Mouse (Mus musculus) intestine, postnatal 0 days (tissue): Measurements from ENCODE around the gene Tmem129. TPM values are rescaled to one million over a fixed set of nuclear protein-coding genes. Genes with fewer than 3 reads are reported as not detected.
A peak's percentile ranks its signal among the peaks of the same experiment; 100 is the strongest.

Source experiments
- ATAC-seq: fragments of 200-750 bp; cut with Nextera tagmentation; 2 replicates; pipeline ENCODE4 v1.8.0; 2017; ENCODE audit warnings: mild to moderate bottlenecking, moderate TSS enrichment, moderate library complexity
- H3K27ac ChIP-seq: fragments of 300-500 bp; sonication (generic); 2 replicates; pipeline ENCODE4 v1.5.1; 2014; ENCODE audit warnings: mild to moderate bottlenecking, low read depth, low read length, moderate library complexity
- H3K27me3 ChIP-seq: fragments of 300-500 bp; sonication (generic); replicated peaks from 2 replicates; pipeline ENCODE4 v1.6.1; 2014; ENCODE audit warnings: low read length, mixed read lengths; ENCODE audit not compliant: control insufficient read depth, insufficient read depth
- H3K36me3 ChIP-seq: fragments of 300-500 bp; sonication (generic); 2 replicates; pipeline ENCODE4 v1.6.1; 2014; ENCODE audit warnings: mild to moderate bottlenecking, moderate library complexity; ENCODE audit not compliant: control insufficient read depth, insufficient read depth
- H3K4me1 ChIP-seq: fragments of 300-500 bp; sonication (generic); replicated peaks from 2 replicates; pipeline ENCODE4 v1.6.1; 2014; ENCODE audit warnings: antibody characterized with exemption, low read length, mixed read lengths; ENCODE audit not compliant: control insufficient read depth, insufficient read depth
- H3K4me2 ChIP-seq: fragments of 300-500 bp; sonication (generic); replicated peaks from 2 replicates; pipeline ENCODE4 v1.6.1; 2014; ENCODE audit warnings: low read depth, mild to moderate bottlenecking, moderate library complexity
- H3K4me3 ChIP-seq: fragments of 300-500 bp; sonication (generic); 2 replicates; pipeline ENCODE4 v1.5.1; 2014; ENCODE audit warnings: low read depth, low read length
- H3K9ac ChIP-seq: fragments of 300-500 bp; sonication (generic); 2 replicates; pipeline ENCODE4 v1.6.1; 2014; ENCODE audit warnings: mild to moderate bottlenecking, low read depth, low read length
- H3K9me3 ChIP-seq: fragments of 300-500 bp; sonication (generic); 2 replicates; pipeline ENCODE4 v1.6.1; 2016; ENCODE audit warnings: mixed run types; ENCODE audit not compliant: control insufficient read depth
- CTCF ChIP-seq: sonication (generic); IDR thresholded peaks from 2 replicates; pipeline ENCODE4 v1.5.1; 2016; ENCODE audit warnings: low read depth, mild to moderate bottlenecking, control low read depth, antibody characterized with exemption, moderate library complexity
- WGBS: fragments of 180-500 bp; shearing (Covaris S2); extraction: QIAGEN DNeasy Blood & Tissue Kit; methylation state at CpG from one replicate; pipeline ENCODE4 v1.1.7; 2014; 5-methylcytosine and 5-hydroxymethylcytosine counted together
- polyA plus RNA-seq: library from polyadenylated mRNA; unstranded; fragments of >200 nt; fragmentation: Nextera tagmentation; extraction: Ambion mirVana; gene quantifications from 2 replicates; pipeline ENCODE4 v1.2.1, GENCODE M21; 2015

Tmem129 gene
- polyA plus RNA-seq, 1 experiment from 2014 or later = 18.5 TPM

DNA sequence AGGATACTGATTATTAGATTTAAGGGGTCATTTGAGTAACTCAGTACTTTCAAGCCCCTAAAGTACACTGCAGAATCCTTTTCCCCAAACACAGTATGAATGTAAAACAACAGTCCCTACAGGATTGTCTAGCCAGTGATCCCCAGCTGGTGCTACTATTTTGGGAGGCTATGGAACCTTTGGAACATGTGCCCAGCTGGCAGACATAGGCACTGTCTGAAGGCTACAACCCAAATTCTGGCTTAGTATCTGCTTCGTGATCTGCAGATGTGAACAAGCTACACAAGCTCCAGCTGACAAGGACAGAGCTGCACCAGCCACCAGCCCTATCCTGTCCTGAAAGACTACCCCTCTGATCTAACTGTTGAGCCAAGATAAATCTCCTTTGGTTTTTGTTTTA is 25.7 kb downstream of the Tmem129 start:
- peaks cover 6% of the 10 kb centered on the region; the same call in 1 of the 2 replicates for H3K4me1 ChIP-seq
- ATAC-seq = no peak
- 0 out of 2 replicates have a peak, but pooled peaks cover 9% of the 10 kb centered on the region for H3K36me3 ChIP-seq
- no peak overlapping the region for H3K9ac ChIP-seq
- TF ChIP-seq CTCF = no peak
- no peak overlapping the region for H3K4me3 ChIP-seq
- no peak overlapping the region for H3K27ac ChIP-seq
- H3K4me2 ChIP-seq = no peak overlapping the region
- 87% methylated on average over 1 of the region's 1 CpGs for WGBS
- H3K27me3 ChIP-seq = no peaks in the 10 kb centered on the region
- no peaks in the 10 kb centered on the region for H3K9me3 ChIP-seq

DNA sequence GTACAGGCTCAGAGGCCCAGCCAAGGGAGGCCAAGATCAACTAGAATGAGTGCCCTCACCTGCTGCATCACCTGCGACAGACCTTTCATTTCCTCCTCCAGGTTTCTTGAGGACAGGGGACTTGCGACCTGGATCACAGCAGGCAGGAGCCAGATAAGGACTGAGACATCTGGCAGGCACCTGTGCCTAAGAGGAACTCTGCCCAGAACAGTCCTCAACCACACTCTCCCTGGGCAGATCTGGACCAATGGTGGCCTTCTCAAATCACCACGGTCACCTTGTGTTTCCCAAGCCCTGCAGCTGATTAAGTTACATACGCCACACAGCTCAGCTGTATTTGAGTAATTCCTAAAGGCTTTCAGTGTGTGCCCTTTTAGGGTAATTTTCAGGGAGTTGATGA is 27.6 kb downstream of the Tmem129 start:
- 33% methylated on average over 4 of the region's 4 CpGs for WGBS
- Histone ChIP-seq H3K36me3 (no peaks in the 10 kb centered on the region), H3K27ac (peak overlapping the region; percentile 93), H3K9ac (peak overlapping the region; percentile 0; the same call in 1 of the 2 replicates), H3K4me1 (peaks cover 6% of the 10 kb centered on the region; the same call in 1 of the 2 replicates), H3K27me3 (no peaks in the 10 kb centered on the region), H3K4me3 (no peak overlapping the region; the same call in 1 of the 2 replicates), H3K4me2 (peak overlapping the region; percentile 89), H3K9me3 (no peaks in the 10 kb centered on the region)
- peak; percentile 58 for ATAC-seq
- no peak for TF ChIP-seq CTCF

DNA sequence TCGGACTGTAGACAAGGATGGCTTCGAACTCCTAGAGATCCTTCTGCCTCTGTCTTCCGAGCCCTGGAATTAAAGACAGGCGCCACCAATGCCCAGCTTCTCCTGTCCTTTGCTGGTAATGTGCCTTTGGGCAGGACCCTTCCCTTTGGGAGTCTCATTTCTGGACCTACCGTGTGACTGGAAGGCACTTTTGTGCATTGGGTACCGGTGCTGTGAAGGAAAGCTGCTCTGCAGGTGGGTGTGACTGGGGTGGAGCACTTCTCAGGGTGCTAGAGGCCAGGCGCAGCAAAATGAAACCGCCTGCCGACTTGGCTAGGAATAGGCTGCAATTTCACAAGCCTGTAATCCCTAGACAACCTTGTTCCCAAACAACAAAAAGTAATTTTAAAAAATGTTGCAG is 28.2 kb downstream of the Tmem129 start:
- peak overlapping the region; percentile 93 for H3K27ac ChIP-seq
- peak; percentile 49 for ATAC-seq
- peaks cover 6% of the 10 kb centered on the region; the same call in 1 of the 2 replicates for H3K4me1 ChIP-seq
- peak overlapping the region; percentile 83 for H3K4me3 ChIP-seq
- H3K27me3 ChIP-seq = no peaks in the 10 kb centered on the region
- H3K4me2 ChIP-seq = peak overlapping the region; percentile 89
- WGBS = under 1% methylated on average over 9 of the region's 9 CpGs
- no peaks in the 10 kb centered on the region for H3K36me3 ChIP-seq
- no peak for TF ChIP-seq CTCF
- no peaks in the 10 kb centered on the region for H3K9me3 ChIP-seq
- peak overlapping the region; percentile 0; the same call in 1 of the 2 replicates for H3K9ac ChIP-seq

DNA sequence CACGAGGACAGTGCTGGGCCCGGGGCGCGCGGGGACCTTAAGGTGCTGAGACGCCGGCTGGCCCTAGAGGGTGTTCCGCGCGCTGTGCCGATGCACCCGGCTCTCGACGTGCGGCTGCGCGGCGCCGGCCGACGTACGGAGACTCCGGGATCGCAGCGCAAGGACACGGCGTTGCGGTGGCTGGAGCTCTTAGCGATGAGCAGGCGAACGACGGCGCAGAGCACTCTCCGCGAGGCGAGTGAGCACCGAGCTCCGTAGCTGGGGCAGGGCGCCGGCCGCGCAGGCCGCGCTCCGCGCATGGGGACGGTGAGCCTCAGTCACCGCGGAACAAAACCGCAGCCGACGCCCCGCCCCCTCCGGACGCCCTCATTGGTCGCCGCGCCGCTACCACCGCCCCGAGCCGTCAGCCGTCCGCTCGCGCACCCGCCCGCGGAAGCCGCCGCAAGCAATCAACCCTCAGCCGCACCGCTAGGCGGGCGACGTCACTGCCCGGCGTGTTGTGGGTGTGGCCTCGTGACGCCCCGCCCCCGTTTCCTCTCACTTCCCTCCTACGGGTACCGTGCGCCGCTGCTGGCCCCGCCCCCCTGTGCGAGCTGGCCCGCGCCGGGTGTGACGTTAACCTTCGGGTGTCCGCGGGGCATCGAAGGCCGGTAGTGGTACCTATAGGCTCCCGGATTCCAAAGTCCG is 28.8 kb downstream of the Tmem129 start, which contains the start of the genes Fam53a and Gm9903:
Gene Fam53a (minus strand): TSS at position 335 of the 687 bp plus-strand sequence.
Gene Gm9903 (plus strand): TSS at position 625 of the 687 bp plus-strand sequence.
- Histone ChIP-seq H3K4me2 (peak within 1 kb of the TSS; percentile 89), H3K4me1 (peaks cover 6% of the 10 kb centered on the region; the same call in 1 of the 2 replicates), H3K27ac (peak within 1 kb of the TSS; percentile 93), H3K4me3 (peak within 1 kb of the TSS; percentile 83), H3K27me3 (no peaks in the 10 kb centered on the region), H3K9me3 (no peaks in the 10 kb centered on the region), H3K9ac (peak within 1 kb of the TSS; percentile 87), H3K36me3 (no peaks in the 10 kb centered on the region)
- peak; percentile 96 for ATAC-seq
- no peak; the same call in 1 of the 2 replicates for TF ChIP-seq CTCF
- WGBS = under 1% methylated on average over 94 of the region's 99 CpGs

DNA sequence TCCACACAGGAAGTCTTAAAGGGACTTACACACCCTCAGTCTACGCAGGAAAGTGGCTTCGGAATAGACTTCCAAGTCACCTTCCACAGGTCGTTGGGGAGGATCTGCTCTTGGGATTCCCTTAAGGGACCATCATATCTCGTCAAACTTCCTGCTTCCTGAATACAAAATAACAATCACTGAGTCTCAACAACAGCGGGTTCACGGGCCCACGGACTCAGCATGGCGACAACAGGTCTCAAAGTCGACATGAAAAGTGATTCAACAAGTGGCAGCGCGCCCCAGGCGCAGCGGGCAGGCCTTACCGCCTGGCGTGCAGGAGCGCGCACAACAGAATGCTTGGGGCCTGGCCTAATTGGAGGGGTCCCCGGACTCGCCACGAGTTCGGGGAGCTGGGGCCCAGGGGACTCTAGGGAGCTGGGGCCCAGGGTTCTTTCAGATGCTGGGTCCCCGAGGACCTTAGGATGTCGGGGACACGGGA is 29.4 kb downstream of the Tmem129 start:
- TF ChIP-seq CTCF = no peak
- Histone ChIP-seq H3K27me3 (no peaks in the 10 kb centered on the region), H3K4me3 (peak overlapping the region; percentile 83), H3K27ac (peak overlapping the region; percentile 93), H3K9me3 (no peaks in the 10 kb centered on the region), H3K9ac (peak overlapping the region; percentile 87), H3K4me1 (peaks cover 6% of the 10 kb centered on the region; the same call in 1 of the 2 replicates), H3K4me2 (peak overlapping the region; percentile 89), H3K36me3 (no peaks in the 10 kb centered on the region)
- 0% methylated on average over 24 of the region's 24 CpGs for WGBS
- ATAC-seq = peak; percentile 10

DNA sequence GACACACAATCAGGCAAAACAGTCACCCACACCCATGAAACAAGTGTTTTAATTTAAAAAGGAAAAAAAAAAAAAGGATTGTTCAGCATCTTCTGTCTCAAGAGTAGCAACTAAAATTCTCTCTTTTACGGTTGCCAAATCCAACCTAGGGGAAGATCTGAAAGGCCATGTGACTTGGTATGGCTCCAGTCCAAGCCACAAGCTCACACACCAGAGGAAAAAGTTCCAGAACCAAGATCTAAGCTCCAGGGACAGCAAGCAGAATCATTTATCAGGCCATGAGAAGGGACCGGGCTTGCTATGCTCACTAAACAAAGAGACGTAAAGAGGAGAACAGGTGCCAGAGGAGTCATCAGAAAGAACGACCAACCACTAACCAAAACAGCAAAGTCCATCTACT is 30.2 kb downstream of the Tmem129 start:
- Histone ChIP-seq H3K4me3 (peak overlapping the region; percentile 83), H3K9ac (no peak overlapping the region), H3K4me1 (peaks cover 6% of the 10 kb centered on the region; the same call in 1 of the 2 replicates), H3K27me3 (no peaks in the 10 kb centered on the region), H3K4me2 (peak overlapping the region; percentile 89), H3K27ac (no peak overlapping the region), H3K36me3 (0 out of 2 replicates have a peak, but pooled peaks cover 5% of the 10 kb centered on the region), H3K9me3 (no peaks in the 10 kb centered on the region)
- no peak for TF ChIP-seq CTCF
- 15% methylated on average over 4 of the region's 4 CpGs for WGBS
- ATAC-seq = no peak
